20 mouse cellular contexts compared by ENCODE assay signal in genomic region chr7:98190578-98190977, GRCm38 (mm10). TPM values are rescaled to one million over a fixed set of nuclear protein-coding genes. Genes with fewer than 3 reads are reported as not detected.
DNase-seq lines count a peak whose midpoint lies in the region; ATAC-seq and TF ChIP-seq lines count a peak whose summit lies in the region.
"Had no signal": no experiment of that assay in that cellular context is flagged by ENCODE, and none has a peak within 500 bp of the region (broad histone marks: within the 10 kb centered on the region; RNA-seq: fewer than 3 reads in every experiment).

No protein-coding gene starts in this region.

- no peaks in the 10 kb centered on the region for H3K79me2 ChIP-seq in heart, adult 2 months (replicated peaks; ENCODE audit: control insufficient read depth, insufficient read depth, low read length)
- no peaks in the 10 kb centered on the region for H3K79me2 ChIP-seq in CH12.LX (replicated peaks; ENCODE audit: control insufficient read depth, extremely low read depth, insufficient read depth, poor library complexity, severe bottlenecking)

- CTCF ChIA-PET in Patski (lab: Charles Lee): interaction anchor here (0.7 to 7.0 kb wide), 16 partner anchors 9 to 87 kb away, joined by 3 to 110 read pairs (median 6); partner anchors contain the start of genes B3gnt6 and Omp

- intact Hi-C loops in heart, adult 2 months (cut with DNase I): no loop called here
- intact Hi-C loops in heart, postnatal 10 days (cut with DNase I): loop anchor here (5.0 kb wide), 1 partner anchor 152 kb away; no protein-coding TSS in a partner anchor

- no peak for DNase-seq in heart, adult 2 months
- DNase-seq in heart, postnatal 10 days: no peak
- no peak for DNase-seq in liver, embryonic 14.5 days (ENCODE audit: low read depth in 3 of 3, low spot score in 3 of 3)
- DNase-seq in CH12.LX (ENCODE audit: extremely low read depth): no peak
- DNase-seq in Patski (ENCODE audit: low read depth, low spot score): no peak
- no peak for DNase-seq in cerebellum, adult 9-10 months
- no peak for DNase-seq in kidney, postnatal 4 days
- DNase-seq: B cell, adult 2 months; cerebellum, postnatal 25 days; gastrocnemius, postnatal 36 days; kidney, postnatal 14 days had no signal

- no peak overlapping the region for H3K27ac ChIP-seq in heart, adult 2 months
- H3K27ac ChIP-seq in liver, embryonic 14.5 days: no peak overlapping the region
- no peak overlapping the region for H3K27ac ChIP-seq in liver, embryonic 12.5 days
- H3K27ac ChIP-seq in CH12.LX (ENCODE audit: insufficient read depth, low read depth): no peak overlapping the region
- H3K27ac ChIP-seq: limb, embryonic 10.5 days; lung, embryonic 15.5 days had no signal

- TF ChIP-seq POLR2A in heart, adult 2 months (IDR thresholded peaks at IDR 0.05; ENCODE audit: insufficient read depth, low read depth, low read length): no peak
- no peak for TF ChIP-seq POLR2A in CH12.LX (IDR thresholded peaks at IDR 0.05; ENCODE audit: low read depth, low read length)

- no peak overlapping the region for H3K4me3 ChIP-seq in heart, adult 2 months
- H3K4me3 ChIP-seq in liver, embryonic 14.5 days (ENCODE audit: insufficient read depth in 1 of 2, low read depth in 2 of 2, low read length in 2 of 2): no peak overlapping the region
- H3K4me3 ChIP-seq in liver, embryonic 12.5 days: no peak overlapping the region
- no peak overlapping the region for H3K4me3 ChIP-seq in CH12.LX (replicated peaks in 1 of 3; ENCODE audit: low read depth in 2 of 3, low read length in 2 of 3, poor library complexity in 1 of 3)
- H3K4me3 ChIP-seq: erythroblast, embryonic 14.5 days; heart, embryonic 12.5 days; limb, embryonic 10.5 days; lung, embryonic 15.5 days had no signal

- POLR2A ChIA-PET in Patski (lab: Charles Lee): interaction anchor here (0.5 to 1.3 kb wide), 3 partner anchors 45 to 129 kb away, joined by 3 to 4 read pairs (median 3); partner anchors contain the start of gene Omp

- H3K27me3 ChIP-seq in heart, adult 2 months (ENCODE audit: control insufficient read depth, insufficient read depth, low read length): peaks cover 15% of the 10 kb centered on the region
- H3K27me3 ChIP-seq in liver, embryonic 14.5 days (ENCODE audit: control insufficient read depth, insufficient read depth, low read length): peaks cover 36% of the 10 kb centered on the region
- H3K27me3 ChIP-seq in liver, embryonic 12.5 days (replicated peaks): peaks cover 44% of the 10 kb centered on the region
- no peaks in the 10 kb centered on the region for H3K27me3 ChIP-seq in CH12.LX (replicated peaks)
- H3K27me3 ChIP-seq in Patski: peaks cover 10% of the 10 kb centered on the region

- H3K4me1 ChIP-seq in heart, adult 2 months (ENCODE audit: control insufficient read depth, insufficient read depth, low read length): peaks cover 3% of the 10 kb centered on the region
- H3K4me1 ChIP-seq in liver, embryonic 14.5 days (replicated peaks; ENCODE audit: control insufficient read depth in 2 of 2, insufficient read depth in 2 of 2, low read length in 1 of 2): peaks cover 5 to 10% of the 10 kb centered on the region in 2 experiments; a peak in 3 of 4 replicates
- H3K4me1 ChIP-seq in liver, embryonic 12.5 days: peaks cover 39% of the 10 kb centered on the region
- peaks cover 0 to 6% of the 10 kb centered on the region in 2 experiments; a peak in 2 of 4 replicates for H3K4me1 ChIP-seq in CH12.LX (ENCODE audit: control insufficient read depth in 1 of 2, insufficient read depth in 2 of 2)

- H3K4me2 ChIP-seq in liver, embryonic 14.5 days (ENCODE audit: low read depth): no peak overlapping the region
- no peak overlapping the region for H3K4me2 ChIP-seq in liver, embryonic 12.5 days
- H3K4me2 ChIP-seq in CH12.LX (ENCODE audit: insufficient read depth, low read depth, poor library complexity, severe bottlenecking): no peak overlapping the region
- H3K4me2 ChIP-seq: heart, embryonic 12.5 days; lung, embryonic 15.5 days had no signal

- dilution Hi-C loops in CH12.LX (cut with MboI; ENCODE audit: extremely low pct_ligation_motif_present, extremely low pct_unique_long_range_greater_than_20kb, low sequenced_read_pairs): no loop called here

- ATAC-seq in liver, embryonic 14.5 days (ENCODE audit: insufficient read depth): no peak
- ATAC-seq in liver, embryonic 12.5 days: no peak
- no peak for ATAC-seq in Patski
- ATAC-seq: activated CD4-positive, CD25-positive, alpha-beta regulatory T cell, adult 4 months; intestine, embryonic 16.5 days had no signal

- peak; percentile 64 for TF ChIP-seq CTCF in heart, adult 2 months (IDR thresholded peaks at IDR 0.05)
- TF ChIP-seq CTCF in liver, embryonic 14.5 days (IDR thresholded peaks at IDR 0.05; ENCODE audit: low read depth): peak; percentile 46; the same call in 1 of the 2 replicates
- TF ChIP-seq CTCF in CH12.LX (conservative IDR thresholded peaks at IDR 0.05 in 1 of 2, IDR thresholded peaks at IDR 0.05 in 1 of 2; ENCODE audit: low read depth in 2 of 2, low read length in 2 of 2) (peak in 1 of 2 experiments; percentile 53; a peak in 2 of 4 replicates), Patski (IDR thresholded peaks at IDR 0.05) (peak; percentile 47)

- no peaks in the 10 kb centered on the region for H3K9me3 ChIP-seq in liver, embryonic 14.5 days (ENCODE audit: control insufficient read depth, low read length)
- no peaks in the 10 kb centered on the region for H3K9me3 ChIP-seq in liver, embryonic 12.5 days (replicated peaks)
- H3K9me3 ChIP-seq in CH12.LX (replicated peaks; ENCODE audit: low read length): peaks cover 8% of the 10 kb centered on the region
- H3K9me3 ChIP-seq: heart, embryonic 12.5 days; limb, embryonic 10.5 days; lung, embryonic 15.5 days had no signal

- no peak overlapping the region for H3K9ac ChIP-seq in heart, adult 2 months (ENCODE audit: low read depth, low read length)
- no peak overlapping the region for H3K9ac ChIP-seq in liver, embryonic 14.5 days (replicated peaks)
- H3K9ac ChIP-seq in liver, embryonic 12.5 days: no peak overlapping the region
- no peak overlapping the region for H3K9ac ChIP-seq in CH12.LX (ENCODE audit: insufficient read depth, low read depth)
- H3K9ac ChIP-seq: heart, embryonic 12.5 days; lung, embryonic 15.5 days had no signal

- TF ChIP-seq EP300 in heart, adult 2 months (IDR thresholded peaks at IDR 0.05; ENCODE audit: insufficient read depth, low read depth, low read length): no peak
- TF ChIP-seq EP300 in liver, embryonic 14.5 days (IDR thresholded peaks at IDR 0.05; ENCODE audit: low read depth): no peak
- TF ChIP-seq EP300 in CH12.LX (IDR thresholded peaks at IDR 0.05; ENCODE audit: low read length): no peak

- no peaks in the 10 kb centered on the region for H3K36me3 ChIP-seq in heart, adult 2 months (ENCODE audit: control insufficient read depth, insufficient read depth, low read length)
- no peaks in the 10 kb centered on the region for H3K36me3 ChIP-seq in liver, embryonic 14.5 days (replicated peaks; ENCODE audit: control insufficient read depth, insufficient read depth, low read depth)
- H3K36me3 ChIP-seq in liver, embryonic 12.5 days: no peaks in the 10 kb centered on the region
- H3K36me3 ChIP-seq in CH12.LX (replicated peaks in 1 of 2; ENCODE audit: control insufficient read depth in 1 of 2, insufficient read depth in 1 of 2, low read length in 1 of 2): no peaks in the 10 kb centered on the region
- H3K36me3 ChIP-seq: G1E; heart, embryonic 12.5 days; limb, embryonic 10.5 days; lung, embryonic 15.5 days had no signal

- TF ChIP-seq RAD21 in CH12.LX (IDR thresholded peaks at IDR 0.05; ENCODE audit: low read depth, low read length): peak; percentile 21

- in situ Hi-C loops in CH12.LX (cut with MboI; ENCODE audit: low pct_ligation_motif_present, low pct_unique_long_range_greater_than_20kb, low sequenced_read_pairs): loop anchor here (5.0 kb wide), 1 partner anchor 48 kb away; no protein-coding TSS in a partner anchor
- in situ Hi-C loops in Patski (cut with MboI; ENCODE audit: low pct_unique_long_range_greater_than_20kb): loop anchor here (5.0 kb wide), 2 partner anchors 38 to 152 kb away; no protein-coding TSS in a partner anchor

- 91% methylated on average over 1 of the region's 1 CpGs for WGBS in heart, adult 2 months
- WGBS in liver, embryonic 14.5 days (ENCODE audit: insufficient replicate concordance): 54% methylated on average over 1 of the region's 1 CpGs
- 56% methylated on average over 1 of the region's 1 CpGs for WGBS in liver, embryonic 12.5 days (ENCODE audit: insufficient replicate concordance)

TF ChIP-seq in CH12.LX, 34 proteins besides CTCF, POLR2A, EP300 and RAD21 (continues in another document):
- TF ChIP-seq MEF2A (IDR thresholded peaks at IDR 0.05; ENCODE audit: borderline replicate concordance, low read depth, low read length): no peak

RNA-seq across cellular contexts. Expression of gene B3gnt6, which starts 8.7 kb away (rescaled TPM):
- total RNA-seq in heart, adult 2 months (2021): not detected
- polyA plus RNA-seq in heart, adult 2 months (2012; rRNA removed): 0.06 TPM in 1 of 2 replicates, not detected in the other
- not detected for total RNA-seq in heart, postnatal 10 days (2021)
- 0.03 and 0.08 TPM in 2 replicates for polyA plus RNA-seq in liver, embryonic 14.5 days (2012; rRNA removed)
- polyA plus RNA-seq in liver, embryonic 14.5 days (2014; fragmentation: Nextera tagmentation; extraction: Ambion mirVana): 0.05 TPM in 1 of 2 replicates, not detected in the other
- polyA plus RNA-seq in liver, embryonic 12.5 days (2016; fragmentation: Nextera tagmentation; extraction: Ambion mirVana): not detected in 2 replicates
- total RNA-seq in CH12.LX (2012; rRNA removed) (not detected in 2 replicates), CH12.LX (2014; rRNA removed) (not detected in 2 replicates)
- polyA plus RNA-seq in CH12.LX (2012; ENCODE audit: insufficient read length, low read depth) (not detected in 2 replicates), Patski (2021) (0.12 TPM)
- total RNA-seq: gastrocnemius, postnatal 36 days; megakaryocyte-erythroid progenitor cell, adult 5-6 weeks had no signal
- polyA plus RNA-seq: activated CD4-positive, CD25-positive, alpha-beta regulatory T cell, adult 4 months; erythroblast, embryonic 14.5 days; heart, embryonic 12.5 days; intestine, embryonic 16.5 days; limb, embryonic 10.5 days had no signal

RNA-seq across cellular contexts. Expression of gene Capn5, which starts 12.5 kb away (rescaled TPM):
- 1 to 10 TPM; 1.8 to 2.4 TPM for total RNA-seq in heart, adult 2 months (2021)
- 3.7 and 4.6 TPM in 2 replicates for polyA plus RNA-seq in heart, adult 2 months (2012; rRNA removed)
- total RNA-seq in heart, postnatal 10 days (2021): 1 to 10 TPM; 1.9 to 3.0 TPM
- polyA plus RNA-seq in liver, embryonic 14.5 days (2012; rRNA removed): 13.1 and 13.2 TPM in 2 replicates
- polyA plus RNA-seq in liver, embryonic 14.5 days (2014; fragmentation: Nextera tagmentation; extraction: Ambion mirVana): 8.9 and 9.8 TPM in 2 replicates
- 20.0 and 23.5 TPM in 2 replicates for polyA plus RNA-seq in liver, embryonic 12.5 days (2016; fragmentation: Nextera tagmentation; extraction: Ambion mirVana)
- total RNA-seq in CH12.LX (2012; rRNA removed): 0.29 and 0.55 TPM in 2 replicates
- total RNA-seq in CH12.LX (2014; rRNA removed): 0.22 and 0.27 TPM in 2 replicates
- 0.26 and 0.52 TPM in 2 replicates for polyA plus RNA-seq in CH12.LX (2012; ENCODE audit: insufficient read length, low read depth)
- polyA plus RNA-seq in Patski (2021): 69.8 TPM

RNA-seq across cellular contexts. Expression of gene Omp, which starts 45.3 kb away (rescaled TPM):
- total RNA-seq in heart, adult 2 months (2021): under 1 TPM in 1 of 2 experiments, not detected in 1; 0.14 TPM
- 0.06 TPM in 1 of 2 replicates, not detected in the other for polyA plus RNA-seq in heart, adult 2 months (2012; rRNA removed)
- total RNA-seq in heart, postnatal 10 days (2021): under 1 TPM; 0.12 to 0.14 TPM
- 0.61 and 0.63 TPM in 2 replicates for polyA plus RNA-seq in liver, embryonic 14.5 days (2012; rRNA removed)
- 0.24 and 0.44 TPM in 2 replicates for polyA plus RNA-seq in liver, embryonic 14.5 days (2014; fragmentation: Nextera tagmentation; extraction: Ambion mirVana)
- polyA plus RNA-seq in liver, embryonic 12.5 days (2016; fragmentation: Nextera tagmentation; extraction: Ambion mirVana): 0.89 TPM in 2 replicates
- total RNA-seq in CH12.LX (2012; rRNA removed): 0.08 TPM in 1 of 2 replicates, not detected in the other
- not detected in 2 replicates for total RNA-seq in CH12.LX (2014; rRNA removed)
- not detected in 2 replicates for polyA plus RNA-seq in CH12.LX (2012; ENCODE audit: insufficient read length, low read depth)
- polyA plus RNA-seq in Patski (2021): 0.62 TPM
- polyA plus RNA-seq: activated CD4-positive, CD25-positive, alpha-beta regulatory T cell, adult 4 months; G1E had no signal
